Mouse (Mus musculus) hindbrain, embryonic 15.5 days (tissue): ENCODE measurements around the gene Wsb2. TPM values are rescaled to one million over a fixed set of nuclear protein-coding genes. Genes with fewer than 3 reads are reported as not detected.
"Not testable (repeated sequence)": the region's sequence is repeated elsewhere in the genome, so short reads cannot be mapped to it uniquely, and the experiment has no call there.

Experiments used
- ATAC-seq: fragments of 200-750 bp; cut with Nextera tagmentation; 2 replicates; pipeline ENCODE4 v1.8.0; 2017; ENCODE audit warnings: low read depth, moderate number of reproducible peaks, moderate TSS enrichment; ENCODE audit not compliant: low FRiP score
- H3K27ac ChIP-seq: fragments of 300-500 bp; sonication (generic); replicated peaks from 2 replicates; pipeline ENCODE4 v1.5.1; 2015; ENCODE audit warnings: mild to moderate bottlenecking, inconsistent platforms
- H3K27me3 ChIP-seq: fragments of 300-500 bp; sonication (generic); 2 replicates; pipeline ENCODE4 v1.6.1; 2015; ENCODE audit warnings: control low read depth, inconsistent platforms
- H3K36me3 ChIP-seq: fragments of 300-500 bp; sonication (generic); 2 replicates; pipeline ENCODE4 v1.6.1; 2015; ENCODE audit warnings: control low read depth, inconsistent platforms
- H3K4me1 ChIP-seq: fragments of 300-500 bp; sonication (generic); replicated peaks from 2 replicates; pipeline ENCODE4 v1.6.1; 2015; ENCODE audit warnings: control low read depth, inconsistent platforms
- H3K4me2 ChIP-seq: fragments of 300-500 bp; sonication (generic); 2 replicates; pipeline ENCODE4 v1.6.1; 2015; ENCODE audit warnings: moderate library complexity, mild to moderate bottlenecking, inconsistent platforms
- H3K4me3 ChIP-seq: fragments of 300-500 bp; sonication (generic); 2 replicates; pipeline ENCODE4 v1.5.1; 2015; ENCODE audit warnings: mild to moderate bottlenecking, inconsistent platforms
- H3K9ac ChIP-seq: fragments of 300-500 bp; sonication (generic); 2 replicates; pipeline ENCODE4 v1.6.1; 2015; ENCODE audit warnings: inconsistent platforms
- H3K9me3 ChIP-seq: fragments of 300-500 bp; sonication (generic); 2 replicates; pipeline ENCODE4 v1.6.1; 2016; ENCODE audit warnings: control low read depth, inconsistent platforms
- WGBS: fragments of 180-500 bp; shearing (Covaris S2); methylation state at CpG from one replicate; pipeline ENCODE4 v1.1.7; 2015; 5-methylcytosine and 5-hydroxymethylcytosine counted together
- polyA plus RNA-seq: library from polyadenylated mRNA; unstranded; fragments of >200 nt; fragmentation: Nextera tagmentation; extraction: Ambion mirVana; gene quantifications from 2 replicates; pipeline ENCODE4 v1.2.1, GENCODE M21; 2015

Wsb2 gene
- polyA plus RNA-seq, 1 experiment from 2014 or later: 310 TPM

DNA sequence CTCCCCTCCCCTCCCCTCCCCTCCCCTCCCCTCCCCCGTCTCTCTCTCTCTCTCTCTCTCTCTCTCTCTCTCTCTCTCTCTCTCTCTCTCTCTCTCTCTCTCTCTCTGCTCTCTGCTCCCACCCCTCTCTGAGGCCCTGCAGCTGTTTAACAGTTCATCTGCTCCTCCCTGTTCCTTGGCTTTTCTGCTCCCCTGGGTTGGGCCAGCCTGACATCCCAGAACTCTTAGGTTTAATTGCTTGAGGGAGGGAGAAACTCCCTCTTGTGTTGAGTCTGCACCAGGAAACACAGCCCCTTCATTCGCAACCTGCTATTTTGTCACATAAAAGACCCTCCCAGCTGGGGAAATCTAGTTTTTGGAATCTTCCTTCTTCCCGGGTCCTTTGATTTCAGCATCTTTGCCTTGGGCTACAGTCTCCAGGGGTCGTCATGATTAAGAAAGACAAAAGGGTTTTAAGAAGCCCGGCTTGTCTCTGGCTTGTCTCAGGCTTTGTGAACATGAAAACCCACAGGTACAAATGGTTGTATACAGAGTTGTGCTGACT lies 41.0 kb downstream of the Wsb2 start:
- H3K27ac ChIP-seq: no peak overlapping the region
- 40% methylated on average over 4 of the region's 5 CpGs for WGBS

DNA sequence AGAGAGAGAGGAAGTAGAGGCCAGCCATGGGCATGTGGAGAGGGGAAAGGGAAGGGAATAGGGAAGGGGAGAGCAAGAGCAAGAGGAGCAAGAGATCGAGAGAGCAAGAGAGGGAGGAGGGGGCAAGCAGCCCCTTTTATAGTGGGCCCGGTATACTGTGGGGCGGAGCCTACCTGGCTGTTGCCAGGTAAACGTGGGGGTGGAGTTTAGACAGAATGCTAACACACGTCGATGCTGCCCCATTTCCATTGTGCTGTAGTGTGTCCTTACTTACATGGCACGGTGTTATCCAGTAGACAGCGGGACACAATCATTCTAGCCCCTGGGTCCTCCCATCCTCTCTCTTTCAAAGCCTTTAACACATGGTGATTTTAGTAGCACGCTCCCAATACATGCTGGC lies 42.2 kb downstream of the Wsb2 start:
- ATAC-seq: no peak
- 81% methylated on average over 9 of the region's 9 CpGs for WGBS
- H3K27me3 ChIP-seq: no peaks in the 10 kb centered on the region

More for the DNA sequence above, 41.0 kb downstream of the Wsb2 start:
- H3K27me3 ChIP-seq: no peaks in the 10 kb centered on the region
- no peaks in the 10 kb centered on the region for H3K4me1 ChIP-seq
- H3K4me3 ChIP-seq: no peak overlapping the region
- no peaks in the 10 kb centered on the region for H3K36me3 ChIP-seq
- H3K9me3 ChIP-seq: no peaks in the 10 kb centered on the region
- H3K4me2 ChIP-seq: no peak overlapping the region
- ATAC-seq: no peak
- no peak overlapping the region for H3K9ac ChIP-seq

DNA sequence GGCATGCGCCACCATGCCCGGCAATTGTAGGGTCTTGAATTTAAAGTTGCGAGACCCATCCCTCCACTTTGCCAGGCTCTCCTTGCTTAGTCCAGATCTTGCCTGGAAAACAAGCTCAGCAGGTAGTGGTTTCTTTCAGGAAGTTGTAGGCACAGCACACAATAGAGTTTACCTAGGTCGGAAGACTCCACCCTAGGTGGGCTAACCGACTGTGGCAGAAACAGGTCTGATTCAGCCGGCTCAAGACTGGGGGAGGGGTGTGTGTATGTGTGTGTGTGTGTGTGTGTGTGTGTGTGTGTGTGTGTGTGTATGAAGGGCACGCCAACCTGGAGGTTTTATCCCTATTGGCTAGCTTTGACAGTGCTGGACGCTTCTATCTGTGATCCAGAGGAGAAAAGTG lies 46.5 kb downstream of the Wsb2 start:
- H3K9me3 ChIP-seq: no peaks in the 10 kb centered on the region
- no peaks in the 10 kb centered on the region for H3K27me3 ChIP-seq
- no peak overlapping the region for H3K27ac ChIP-seq
- 90% methylated on average over 8 of the region's 8 CpGs for WGBS
- no peak overlapping the region for H3K4me3 ChIP-seq
- H3K36me3 ChIP-seq: no peaks in the 10 kb centered on the region
- H3K9ac ChIP-seq: no peak overlapping the region
- H3K4me1 ChIP-seq: no peaks in the 10 kb centered on the region
- no peak overlapping the region for H3K4me2 ChIP-seq
- no peak for ATAC-seq

More for the DNA sequence above, 42.2 kb downstream of the Wsb2 start:
- Histone ChIP-seq H3K36me3 (no peaks in the 10 kb centered on the region), H3K27ac (no peak overlapping the region), H3K4me1 (no peaks in the 10 kb centered on the region), H3K9me3 (no peaks in the 10 kb centered on the region), H3K9ac (no peak overlapping the region), H3K4me2 (no peak overlapping the region), H3K4me3 (no peak overlapping the region)

DNA sequence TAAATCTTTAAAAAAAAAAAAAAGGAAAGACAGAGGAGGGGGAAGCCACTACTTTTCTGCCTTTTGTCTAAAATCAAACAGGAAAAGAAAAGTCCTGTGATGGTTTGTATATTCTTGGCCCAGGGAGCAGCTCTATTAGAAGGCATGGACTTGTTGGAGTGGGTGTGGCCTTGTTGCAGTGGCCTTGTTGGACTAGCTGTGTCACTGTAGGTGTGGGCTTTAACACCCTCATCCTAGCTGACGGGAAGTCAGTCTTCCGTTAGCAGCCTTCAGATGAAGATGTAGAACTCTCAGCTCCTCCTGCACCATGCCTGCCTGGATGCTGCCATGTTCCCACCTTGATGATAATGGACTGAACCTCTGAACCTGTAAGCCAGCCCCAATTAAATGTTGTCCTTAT lies 47.6 kb downstream of the Wsb2 start:
- H3K4me1 ChIP-seq, H3K36me3 ChIP-seq, H3K9ac ChIP-seq, H3K9me3 ChIP-seq, H3K4me3 ChIP-seq, H3K4me2 ChIP-seq, H3K27ac ChIP-seq, H3K27me3 ChIP-seq, ATAC-seq: not testable (repeated sequence)
- 93% methylated on average over 2 of the region's 2 CpGs for WGBS

DNA sequence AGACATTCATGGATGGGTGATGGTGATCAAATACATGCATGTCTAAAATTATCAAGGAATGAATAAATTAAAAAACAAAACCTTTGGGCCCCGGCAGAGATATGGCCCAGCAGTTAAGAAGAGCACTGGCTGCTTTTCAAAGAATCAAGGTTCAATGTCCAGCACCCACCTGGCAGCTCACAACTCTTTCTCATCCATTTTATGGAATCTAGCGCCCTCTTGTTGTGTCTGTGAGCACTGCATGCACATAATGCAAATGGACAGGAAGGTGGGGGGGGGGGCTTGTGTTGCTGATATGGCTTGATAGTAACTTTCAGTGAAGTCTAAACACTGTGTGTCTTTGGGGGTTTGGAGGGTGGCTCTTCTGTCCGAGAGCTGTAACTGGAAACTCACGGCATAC lies 51.1 kb downstream of the Wsb2 start:
- Histone ChIP-seq H3K9me3 (no peaks in the 10 kb centered on the region), H3K4me3 (no peak overlapping the region), H3K4me2 (no peak overlapping the region), H3K9ac (no peak overlapping the region), H3K27ac (no peak overlapping the region), H3K36me3 (no peaks in the 10 kb centered on the region), H3K4me1 (peaks cover 6% of the 10 kb centered on the region), H3K27me3 (no peaks in the 10 kb centered on the region)
- 71% methylated on average over 4 of the region's 4 CpGs for WGBS
- ATAC-seq: no peak

DNA sequence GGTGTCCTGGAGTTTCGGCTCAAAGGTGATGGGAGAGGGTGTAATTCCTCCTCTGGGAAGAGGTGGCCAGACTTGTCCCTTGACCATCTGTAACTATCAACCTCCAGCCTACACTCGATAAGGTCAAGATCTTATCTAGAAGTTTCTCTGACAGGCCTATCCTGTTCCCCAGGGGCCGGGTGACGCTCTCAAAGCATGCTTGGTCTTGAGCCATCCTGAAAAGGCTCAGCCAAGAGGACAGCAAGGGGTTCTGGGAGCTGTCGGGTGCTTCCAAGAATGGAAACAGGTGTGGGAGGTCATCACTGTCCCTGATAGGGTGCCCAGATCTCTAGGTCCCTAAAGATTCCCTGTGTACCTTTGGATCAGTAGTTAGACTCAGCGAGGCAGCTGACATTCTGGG lies 52.3 kb downstream of the Wsb2 start:
- Histone ChIP-seq H3K27ac (no peak overlapping the region), H3K9ac (no peak overlapping the region), H3K27me3 (no peaks in the 10 kb centered on the region), H3K9me3 (no peaks in the 10 kb centered on the region), H3K4me1 (peaks cover 8% of the 10 kb centered on the region), H3K36me3 (no peaks in the 10 kb centered on the region), H3K4me2 (no peak overlapping the region), H3K4me3 (no peak overlapping the region)
- ATAC-seq: no peak
- WGBS: 75% methylated on average over 6 of the region's 6 CpGs

DNA sequence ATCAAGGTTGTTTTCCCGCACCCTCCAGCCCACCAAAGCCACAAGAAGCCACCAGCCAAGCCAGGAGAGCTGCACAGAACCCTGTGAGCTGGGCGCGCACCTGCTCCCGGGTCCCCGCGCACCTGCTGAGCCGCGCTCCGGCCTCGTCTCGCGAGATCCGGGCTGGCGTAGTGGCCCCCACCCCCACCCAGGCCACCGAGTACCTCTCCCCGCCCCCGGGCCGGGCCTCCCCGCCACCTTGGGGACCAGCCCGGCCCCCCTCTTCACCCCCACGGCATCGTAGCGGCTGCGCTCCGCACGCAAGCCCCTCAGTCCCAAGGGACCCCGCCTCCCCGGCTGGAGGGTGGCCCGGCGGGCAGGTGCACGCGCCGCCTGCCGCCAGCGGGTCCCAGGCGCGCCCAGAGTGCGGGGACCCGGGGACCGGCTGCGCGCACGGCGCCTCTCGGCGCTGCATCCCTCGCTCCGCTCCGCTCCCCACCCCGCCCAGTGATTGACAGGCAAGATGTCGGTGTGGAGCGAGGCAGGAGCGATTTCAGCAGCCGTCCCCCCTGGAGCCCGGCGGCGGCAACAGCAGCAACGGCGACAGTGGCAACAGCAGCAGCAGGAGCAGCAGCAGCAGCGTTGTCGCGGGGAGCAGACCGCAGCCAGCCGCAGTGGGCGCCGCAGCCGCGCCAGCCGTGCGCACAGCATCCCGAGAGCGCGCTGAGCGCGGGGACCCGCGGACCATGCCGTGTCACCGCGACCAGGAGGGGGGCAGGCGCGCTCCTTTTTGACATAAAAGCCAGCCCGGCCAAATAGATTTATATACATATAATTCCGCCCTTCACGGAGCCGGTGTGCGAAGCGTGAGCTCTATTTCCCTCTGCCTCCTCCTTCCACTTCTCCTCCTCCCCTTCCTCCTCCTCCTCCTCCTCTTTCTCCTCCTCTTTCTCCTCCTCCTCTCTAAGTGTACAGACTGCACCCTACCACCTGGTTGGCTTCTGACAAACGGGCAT lies 56.7 kb downstream of the Wsb2 start, which contains the start of gene Ksr2:
Gene Ksr2 (plus strand): TSS at position 494 of the 995 bp plus-strand sequence.
- Histone ChIP-seq H3K27ac (peak within 1 kb of the TSS; percentile 100), H3K9me3 (no peaks in the 10 kb centered on the region), H3K36me3 (no peaks in the 10 kb centered on the region), H3K4me1 (peaks cover 29% of the 10 kb centered on the region), H3K4me3 (peak within 1 kb of the TSS; percentile 83), H3K27me3 (no peaks in the 10 kb centered on the region), H3K9ac (peak within 1 kb of the TSS; percentile 83), H3K4me2 (peak within 1 kb of the TSS; percentile 80)
- peak; percentile 91 for ATAC-seq
- WGBS: 0% methylated on average over 85 of the region's 89 CpGs

DNA sequence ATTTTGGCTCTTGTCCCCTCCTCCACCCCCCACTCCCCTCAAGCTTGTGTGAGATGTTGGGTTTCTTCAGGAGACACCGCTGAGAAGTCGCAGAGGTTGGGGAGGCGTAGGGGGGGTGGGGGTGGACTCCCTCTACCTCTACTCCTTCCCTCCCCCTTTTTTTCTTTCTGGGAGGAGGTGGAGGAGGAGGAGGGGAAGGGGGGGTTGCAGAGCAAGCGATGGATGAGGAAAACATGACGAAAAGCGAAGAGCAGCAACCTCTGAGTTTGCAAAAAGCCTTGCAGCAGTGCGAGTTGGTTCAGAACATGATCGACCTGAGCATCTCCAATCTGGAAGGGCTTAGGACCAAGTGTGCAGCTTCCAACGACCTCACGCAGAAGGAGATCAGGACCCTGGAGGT lies 57.5 kb downstream of the Wsb2 start:
- WGBS: 1% methylated on average over 10 of the region's 10 CpGs
- no peaks in the 10 kb centered on the region for H3K27me3 ChIP-seq
- peaks cover 29% of the 10 kb centered on the region for H3K4me1 ChIP-seq
- peak; percentile 47 for ATAC-seq
- H3K27ac ChIP-seq: peak overlapping the region; percentile 100
- peak overlapping the region; percentile 83 for H3K9ac ChIP-seq
- H3K4me2 ChIP-seq: peak overlapping the region; percentile 80
- H3K4me3 ChIP-seq: peak overlapping the region; percentile 83
- no peaks in the 10 kb centered on the region for H3K9me3 ChIP-seq
- H3K36me3 ChIP-seq: no peaks in the 10 kb centered on the region

DNA sequence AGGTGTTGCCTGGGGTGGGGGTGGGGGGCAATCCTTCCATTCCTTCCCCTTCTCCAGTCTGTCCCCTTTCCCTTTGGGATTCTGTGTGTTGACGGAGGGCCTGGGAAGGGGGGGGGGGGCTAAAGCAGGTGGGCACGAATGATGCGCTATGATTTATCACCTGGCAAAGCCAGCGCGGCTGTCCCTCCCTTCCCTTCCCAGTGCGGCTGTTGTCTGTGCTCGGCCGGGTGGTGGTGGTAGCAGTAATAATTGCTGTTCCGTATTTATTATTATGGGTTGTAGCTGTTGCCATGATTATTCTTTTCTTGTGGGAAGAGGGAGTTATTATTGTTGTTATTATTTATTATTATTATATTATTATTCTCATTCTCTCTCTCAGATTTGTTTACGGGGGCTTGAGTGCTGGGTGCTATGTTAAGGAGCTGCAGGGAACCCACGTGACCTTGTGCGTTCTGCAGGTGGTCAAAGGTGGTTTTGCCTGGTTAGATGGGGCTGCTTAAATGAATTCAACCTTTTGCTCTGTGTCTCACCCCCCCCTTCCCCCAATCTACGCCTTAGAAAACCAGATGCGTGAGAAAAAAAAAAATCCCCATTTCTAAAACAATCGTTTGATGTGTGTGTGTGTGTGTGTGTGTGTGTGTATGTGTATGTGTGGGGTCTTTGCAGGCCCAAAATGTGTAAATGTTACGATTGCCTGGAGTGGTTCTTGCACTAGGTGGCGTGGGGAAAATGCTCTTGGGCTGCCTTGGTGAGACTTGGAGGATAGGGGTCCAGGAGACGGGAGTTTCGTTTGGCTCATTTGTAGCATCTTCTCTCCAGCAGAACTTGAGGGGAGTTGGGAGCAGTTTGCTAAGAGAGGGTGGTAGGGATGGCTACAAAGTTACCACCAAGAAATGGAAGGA lies 58.2 kb downstream of the Wsb2 start:
- Histone ChIP-seq H3K27me3 (no peaks in the 10 kb centered on the region), H3K4me2 (peak overlapping the region; percentile 80), H3K4me1 (peaks cover 29% of the 10 kb centered on the region), H3K4me3 (peak overlapping the region; percentile 83), H3K9me3 (no peaks in the 10 kb centered on the region), H3K36me3 (no peaks in the 10 kb centered on the region), H3K9ac (peak overlapping the region; percentile 83), H3K27ac (peak overlapping the region; percentile 100)
- WGBS: 19% methylated on average over 19 of the region's 19 CpGs
- 0 out of 2 replicates have a peak, but pooled peaks have one; percentile 13 for ATAC-seq

DNA sequence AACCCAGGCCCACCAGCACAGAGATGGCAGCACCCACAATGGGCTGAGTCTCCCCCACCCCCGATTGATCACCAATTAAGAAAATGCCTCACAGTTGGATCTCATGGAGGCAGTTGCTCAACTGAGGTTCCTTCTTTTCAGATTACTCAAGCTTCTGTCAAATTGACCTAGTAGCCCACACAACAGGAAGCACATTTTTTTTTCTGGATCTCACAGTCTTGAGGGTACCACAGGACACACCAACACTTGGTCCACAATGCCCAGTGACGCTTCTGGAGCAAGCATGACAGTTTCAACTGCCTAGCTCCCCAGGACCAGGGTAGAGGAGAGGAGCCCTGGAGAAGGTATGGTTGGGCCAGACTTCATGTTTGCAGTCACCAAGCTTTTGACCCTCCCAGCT lies 60.3 kb downstream of the Wsb2 start:
- no peak overlapping the region for H3K4me3 ChIP-seq
- no peak overlapping the region for H3K9ac ChIP-seq
- H3K27ac ChIP-seq: no peak overlapping the region
- peaks cover 29% of the 10 kb centered on the region for H3K4me1 ChIP-seq
- no peak overlapping the region for H3K4me2 ChIP-seq
- no peaks in the 10 kb centered on the region for H3K36me3 ChIP-seq
- ATAC-seq: no peak
- WGBS: 76% methylated on average over 2 of the region's 2 CpGs
- no peaks in the 10 kb centered on the region for H3K27me3 ChIP-seq
- no peaks in the 10 kb centered on the region for H3K9me3 ChIP-seq
